Mouse (Mus musculus) embryonic facial prominence, embryonic 13.5 days (tissue): Measurements from ENCODE around the gene Trpt1. TPM values are rescaled to one million over a fixed set of nuclear protein-coding genes. Genes with fewer than 3 reads are reported as not detected.

Experiments
- ATAC-seq: fragments of 200-750 bp; cut with Nextera tagmentation; 2 replicates; pipeline ENCODE4 v1.8.0; 2017; ENCODE audit warnings: low read depth; ENCODE audit not compliant: insufficient number of reproducible peaks, insufficient read depth, low FRiP score, low TSS enrichment
- H3K27ac ChIP-seq: fragments of 300-500 bp; sonication (generic); 2 replicates; pipeline ENCODE4 v1.5.1; 2015; ENCODE audit warnings: moderate library complexity, mild to moderate bottlenecking, inconsistent platforms
- H3K27me3 ChIP-seq: fragments of 300-500 bp; sonication (generic); 2 replicates; pipeline ENCODE4 v1.6.1; 2015; ENCODE audit warnings: mild to moderate bottlenecking, inconsistent platforms
- H3K36me3 ChIP-seq: fragments of 300-500 bp; sonication (generic); 2 replicates; pipeline ENCODE4 v1.6.1; 2015; ENCODE audit warnings: mild to moderate bottlenecking, inconsistent platforms
- H3K4me1 ChIP-seq: fragments of 300-500 bp; sonication (generic); 2 replicates; pipeline ENCODE4 v1.6.1; 2015; ENCODE audit warnings: inconsistent platforms
- H3K4me2 ChIP-seq: fragments of 300-500 bp; sonication (generic); 2 replicates; pipeline ENCODE4 v1.6.1; 2015; ENCODE audit warnings: moderate library complexity, mild to moderate bottlenecking, inconsistent platforms
- H3K4me3 ChIP-seq: fragments of 300-500 bp; sonication (generic); 2 replicates; pipeline ENCODE4 v1.5.1; 2015; ENCODE audit warnings: mild to moderate bottlenecking, inconsistent platforms
- H3K9ac ChIP-seq: fragments of 300-500 bp; sonication (generic); 2 replicates; pipeline ENCODE4 v1.6.1; 2015; ENCODE audit warnings: mild to moderate bottlenecking, inconsistent platforms
- H3K9me3 ChIP-seq: fragments of 300-500 bp; sonication (generic); 2 replicates; pipeline ENCODE4 v1.6.1; 2016; ENCODE audit warnings: inconsistent platforms
- WGBS: fragments of 180-500 bp; shearing (Covaris S2); methylation state at CpG from one replicate; pipeline ENCODE4 v1.1.7; 2015; ENCODE audit warnings: mixed read lengths; 5-methylcytosine and 5-hydroxymethylcytosine counted together
- polyA plus RNA-seq: library from polyadenylated mRNA; unstranded; fragments of >200 nt; fragmentation: Nextera tagmentation; extraction: Ambion mirVana; gene quantifications from 2 replicates; pipeline ENCODE4 v1.2.1, GENCODE M21; 2015

Trpt1 gene
- polyA plus RNA-seq, 1 experiment from 2014 or later: 12.4 TPM

DNA sequence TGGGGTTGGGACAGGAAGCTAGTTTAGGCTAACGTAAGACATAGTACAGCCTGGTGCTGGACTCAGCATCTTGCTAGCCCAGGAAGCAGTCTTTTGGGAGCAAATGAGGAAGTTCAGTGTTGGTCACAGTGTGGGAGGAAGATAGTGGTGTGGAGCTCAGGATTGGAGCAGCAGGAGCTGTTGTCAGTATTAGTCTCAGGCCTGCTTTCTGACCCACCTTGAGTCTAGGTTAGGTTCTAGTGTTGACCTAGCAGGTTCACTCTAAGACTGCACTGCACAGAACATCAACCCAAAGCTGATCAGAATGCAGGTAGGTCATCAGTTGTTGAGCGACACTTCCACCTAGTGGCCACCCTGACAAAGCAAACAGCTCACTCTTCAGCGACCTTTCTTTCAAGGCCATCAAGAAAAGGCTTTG lies 24.3 kb downstream of the Trpt1 start:
- Histone ChIP-seq H3K9ac (no peak overlapping the region), H3K4me1 (no peaks in the 10 kb centered on the region), H3K4me2 (no peak overlapping the region), H3K27me3 (no peaks in the 10 kb centered on the region), H3K27ac (no peak overlapping the region), H3K36me3 (peaks cover 79% of the 10 kb centered on the region), H3K9me3 (no peaks in the 10 kb centered on the region), H3K4me3 (no peak overlapping the region)
- no peak for ATAC-seq
- WGBS: 49% methylated on average over 3 of the region's 3 CpGs

DNA sequence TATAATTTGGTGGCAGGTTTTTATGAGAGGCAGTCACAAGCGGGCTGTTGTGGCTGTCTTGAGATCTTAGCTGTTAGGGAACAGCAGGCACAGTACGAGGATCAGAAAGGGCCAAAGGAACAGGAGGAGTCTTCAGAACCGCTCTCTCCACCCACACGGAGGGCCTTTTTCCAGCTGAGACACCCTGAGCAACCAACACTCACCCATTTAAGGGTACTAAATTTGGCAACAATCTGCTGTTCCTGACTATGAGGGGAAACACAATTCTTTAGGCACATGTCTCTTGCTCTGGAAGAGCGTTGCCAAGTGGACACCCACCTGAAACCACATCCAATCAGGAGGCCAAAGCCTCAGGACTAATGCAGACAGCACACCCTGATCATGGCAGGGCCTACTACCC lies 33.6 kb downstream of the Trpt1 start:
- Histone ChIP-seq H3K4me3 (no peak overlapping the region), H3K9ac (no peak overlapping the region), H3K9me3 (no peaks in the 10 kb centered on the region), H3K4me2 (no peak overlapping the region), H3K27ac (no peak overlapping the region), H3K36me3 (peaks cover 98% of the 10 kb centered on the region), H3K4me1 (no peaks in the 10 kb centered on the region), H3K27me3 (no peaks in the 10 kb centered on the region)
- WGBS: 97% methylated on average over 5 of the region's 5 CpGs
- no peak for ATAC-seq

DNA sequence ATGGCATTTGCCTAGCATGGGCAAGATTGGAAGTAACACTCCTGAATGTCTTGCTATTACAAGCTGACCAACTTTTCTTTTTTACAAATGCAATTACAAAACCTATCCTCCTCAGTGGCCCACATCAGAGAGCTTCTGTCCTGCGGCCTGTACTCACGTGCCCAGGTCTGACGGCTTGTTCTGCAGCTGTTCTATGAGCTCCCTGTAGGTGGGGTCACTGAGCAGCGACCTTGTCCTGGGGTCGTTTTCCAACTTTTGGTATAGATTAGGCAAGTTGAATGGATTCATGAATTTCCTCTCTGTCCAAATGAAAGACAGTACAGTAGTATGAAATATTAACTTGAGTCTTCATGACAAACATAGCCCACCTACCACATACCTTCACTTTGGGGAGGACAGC lies 38.1 kb downstream of the Trpt1 start:
- no peak overlapping the region for H3K4me3 ChIP-seq
- H3K4me1 ChIP-seq: peaks cover 18% of the 10 kb centered on the region
- no peak overlapping the region for H3K27ac ChIP-seq
- WGBS: 90% methylated on average over 5 of the region's 5 CpGs
- no peak overlapping the region for H3K4me2 ChIP-seq
- no peak for ATAC-seq
- H3K27me3 ChIP-seq: no peaks in the 10 kb centered on the region
- peaks cover 65% of the 10 kb centered on the region for H3K36me3 ChIP-seq
- no peaks in the 10 kb centered on the region for H3K9me3 ChIP-seq
- H3K9ac ChIP-seq: no peak overlapping the region

DNA sequence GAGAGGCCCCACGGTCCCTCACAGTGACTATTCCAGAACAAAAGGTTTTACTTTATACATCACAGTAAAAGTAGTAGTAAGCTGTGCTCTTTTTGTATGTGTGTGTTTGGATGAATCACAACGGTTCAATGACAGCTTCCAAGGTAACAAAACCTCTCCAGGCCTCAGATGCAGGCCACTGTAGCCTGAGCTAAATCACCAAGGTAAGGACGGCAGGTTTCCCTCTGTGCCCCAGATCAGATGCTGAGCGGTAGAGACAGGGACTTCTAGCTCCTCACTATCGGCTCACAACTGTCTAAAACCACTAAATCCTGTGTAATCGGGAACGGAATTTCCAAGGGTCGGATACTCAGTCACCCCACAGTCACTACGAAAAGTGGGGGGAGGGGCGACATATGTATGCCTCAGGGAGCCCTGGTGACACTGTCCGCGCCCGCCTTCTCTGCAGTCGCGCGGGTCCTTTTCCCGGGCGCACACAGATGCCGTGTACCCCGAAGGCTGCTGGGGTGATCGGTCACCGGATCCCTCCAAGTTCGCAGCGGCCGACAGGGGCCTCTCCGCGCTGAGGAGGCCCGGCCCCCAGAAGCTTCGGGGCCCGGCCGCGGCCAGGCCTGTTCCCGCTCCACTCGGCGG lies 43.3 kb downstream of the Trpt1 start:
- ATAC-seq: no peak
- H3K9ac ChIP-seq: peak overlapping the region; percentile 89
- peaks cover 23% of the 10 kb centered on the region for H3K4me1 ChIP-seq
- peaks cover 15% of the 10 kb centered on the region for H3K36me3 ChIP-seq
- peak overlapping the region; percentile 91 for H3K27ac ChIP-seq
- 2% methylated on average over 35 of the region's 35 CpGs for WGBS
- no peaks in the 10 kb centered on the region for H3K9me3 ChIP-seq
- no peaks in the 10 kb centered on the region for H3K27me3 ChIP-seq
- H3K4me2 ChIP-seq: peak overlapping the region; percentile 79
- H3K4me3 ChIP-seq: peak overlapping the region; percentile 67

DNA sequence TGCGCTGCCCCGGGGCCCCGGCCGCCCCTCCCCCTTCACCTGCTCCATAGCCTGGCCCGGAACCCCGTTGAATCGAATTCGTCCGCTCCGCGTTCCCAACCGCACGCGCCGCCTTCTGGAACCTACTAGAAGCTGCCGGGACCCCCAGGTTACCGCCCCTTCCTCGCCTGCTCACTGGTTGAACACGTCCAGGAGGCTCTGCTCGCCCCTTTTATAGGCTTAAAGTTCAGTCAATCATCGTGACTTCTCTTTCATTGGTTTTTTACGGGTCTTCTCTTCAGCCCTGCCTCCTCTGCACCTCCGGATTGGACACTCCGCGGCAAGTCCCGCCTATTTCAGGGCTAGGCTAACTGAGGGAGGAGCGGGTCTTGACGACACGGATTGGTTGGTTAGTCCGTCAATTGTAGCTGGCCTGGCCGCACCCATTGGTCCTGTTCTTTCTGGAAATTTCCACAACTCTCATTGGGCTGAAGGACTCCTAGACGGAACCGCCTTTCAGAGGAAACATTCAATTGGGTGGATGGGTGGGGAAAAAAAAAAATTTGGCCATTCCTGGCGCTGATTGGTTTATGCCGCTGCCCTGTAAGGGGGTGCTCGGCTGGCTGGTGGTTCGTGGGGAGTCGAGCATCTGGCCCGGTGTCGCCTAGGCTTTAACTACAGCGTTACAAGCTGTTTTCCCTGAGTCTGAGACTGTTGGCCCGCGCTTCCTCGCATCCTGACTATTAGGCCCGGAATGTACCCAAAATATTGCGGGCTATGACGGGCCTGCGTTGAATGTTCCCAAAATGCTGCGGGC lies 44.1 kb downstream of the Trpt1 start, which contains the start of gene Stip1:
Gene Stip1 (minus strand): TSS at position 127 of the 796 bp plus-strand sequence.
- H3K36me3 ChIP-seq: peaks cover 7% of the 10 kb centered on the region
- peak within 1 kb of the TSS; percentile 67 for H3K4me3 ChIP-seq
- ATAC-seq: peak; percentile 99
- WGBS: under 1% methylated on average over 49 of the region's 49 CpGs
- no peaks in the 10 kb centered on the region for H3K9me3 ChIP-seq
- H3K27ac ChIP-seq: peak within 1 kb of the TSS; percentile 96
- H3K27me3 ChIP-seq: no peaks in the 10 kb centered on the region
- H3K4me1 ChIP-seq: peaks cover 23% of the 10 kb centered on the region
- H3K9ac ChIP-seq: peak within 1 kb of the TSS; percentile 89
- peak within 1 kb of the TSS; percentile 88 for H3K4me2 ChIP-seq

DNA sequence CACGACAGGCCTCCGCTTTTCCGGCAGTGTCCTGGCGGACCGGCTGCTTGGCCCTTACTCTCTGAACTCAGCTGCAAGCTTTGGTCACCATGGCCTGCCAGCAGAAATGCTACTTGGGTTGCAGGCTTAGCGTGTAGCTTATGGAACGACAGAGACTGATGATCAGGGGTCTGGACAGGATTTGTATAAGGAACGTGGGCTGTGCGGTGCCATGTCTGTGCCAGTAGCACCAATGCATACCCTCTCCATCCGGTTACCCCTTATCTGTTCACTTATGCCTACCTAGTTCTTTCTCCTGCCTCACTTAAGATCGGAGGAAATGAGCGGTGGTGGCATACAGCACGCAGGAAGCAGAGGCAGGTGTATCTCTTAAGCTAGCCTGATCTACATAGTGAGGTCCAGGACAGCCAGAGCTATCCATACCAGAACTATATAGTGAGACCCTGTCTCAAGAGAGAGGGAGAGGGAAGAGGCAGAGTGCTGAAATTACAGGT lies 44.8 kb downstream of the Trpt1 start:
- no peak for ATAC-seq
- peaks cover under 1% of the 10 kb centered on the region for H3K36me3 ChIP-seq
- H3K9me3 ChIP-seq: no peaks in the 10 kb centered on the region
- H3K4me3 ChIP-seq: peak overlapping the region; percentile 57
- 23% methylated on average over 13 of the region's 13 CpGs for WGBS
- peak overlapping the region; percentile 96 for H3K27ac ChIP-seq
- H3K9ac ChIP-seq: peak overlapping the region; percentile 84
- peak overlapping the region; percentile 88 for H3K4me2 ChIP-seq
- no peaks in the 10 kb centered on the region for H3K27me3 ChIP-seq
- H3K4me1 ChIP-seq: peaks cover 23% of the 10 kb centered on the region

DNA sequence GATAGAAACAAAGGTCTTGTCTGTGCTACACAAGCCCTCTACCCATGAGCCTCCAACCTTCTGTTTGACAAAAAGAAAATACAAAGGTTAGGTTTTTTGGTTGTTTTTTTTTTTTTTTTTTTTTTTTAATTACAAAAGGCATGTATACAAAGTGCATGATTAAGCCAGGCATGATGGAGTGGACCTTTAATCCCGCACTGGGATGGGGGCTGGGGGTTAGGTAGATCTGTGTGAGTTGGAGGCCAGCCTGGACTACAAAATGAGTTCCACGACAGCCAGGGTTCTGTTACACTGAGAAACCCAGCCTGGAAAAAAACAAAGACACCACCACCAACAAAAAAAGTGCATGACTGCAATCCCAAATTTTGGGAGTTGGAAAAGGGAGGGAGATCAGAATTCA lies 45.2 kb downstream of the Trpt1 start:
- H3K9ac ChIP-seq: no peak overlapping the region
- 0 out of 2 replicates have a peak overlapping the region, but pooled peaks have one; percentile 88 for H3K4me2 ChIP-seq
- peaks cover 23% of the 10 kb centered on the region for H3K4me1 ChIP-seq
- peak overlapping the region; percentile 57 for H3K4me3 ChIP-seq
- no peaks in the 10 kb centered on the region for H3K36me3 ChIP-seq
- H3K27me3 ChIP-seq: no peaks in the 10 kb centered on the region
- ATAC-seq: no peak
- peak overlapping the region; percentile 96; the same call in 1 of the 2 replicates for H3K27ac ChIP-seq
- no peaks in the 10 kb centered on the region for H3K9me3 ChIP-seq
- 85% methylated on average over 2 of the region's 2 CpGs for WGBS

DNA sequence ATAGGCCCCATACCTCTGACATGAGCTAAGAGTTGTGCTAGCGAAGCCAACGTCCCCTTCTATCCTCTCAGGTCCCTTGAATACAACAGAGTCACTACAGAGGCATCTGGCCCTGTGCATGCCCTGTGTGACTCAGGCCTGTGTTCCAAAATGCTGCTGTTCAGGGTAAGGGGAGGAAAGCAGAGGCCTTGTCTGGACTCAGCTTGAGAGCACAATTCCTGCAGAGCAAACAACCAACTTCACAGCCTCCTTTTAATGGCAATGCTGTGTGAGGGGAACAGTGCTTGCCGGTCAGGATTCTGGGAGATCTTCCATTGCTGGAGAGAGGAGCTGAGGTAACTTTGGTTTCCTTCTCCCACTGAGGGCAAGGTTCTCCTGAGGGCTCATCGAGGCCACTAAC lies 48.3 kb downstream of the Trpt1 start:
- no peak overlapping the region for H3K9ac ChIP-seq
- no peak overlapping the region for H3K4me2 ChIP-seq
- peaks cover 5% of the 10 kb centered on the region; the same call in 1 of the 2 replicates for H3K4me1 ChIP-seq
- H3K4me3 ChIP-seq: no peak overlapping the region
- H3K36me3 ChIP-seq: no peaks in the 10 kb centered on the region
- no peak overlapping the region for H3K27ac ChIP-seq
- H3K27me3 ChIP-seq: no peaks in the 10 kb centered on the region
- ATAC-seq: no peak
- H3K9me3 ChIP-seq: no peaks in the 10 kb centered on the region
- WGBS: 60% methylated on average over 4 of the region's 4 CpGs

DNA sequence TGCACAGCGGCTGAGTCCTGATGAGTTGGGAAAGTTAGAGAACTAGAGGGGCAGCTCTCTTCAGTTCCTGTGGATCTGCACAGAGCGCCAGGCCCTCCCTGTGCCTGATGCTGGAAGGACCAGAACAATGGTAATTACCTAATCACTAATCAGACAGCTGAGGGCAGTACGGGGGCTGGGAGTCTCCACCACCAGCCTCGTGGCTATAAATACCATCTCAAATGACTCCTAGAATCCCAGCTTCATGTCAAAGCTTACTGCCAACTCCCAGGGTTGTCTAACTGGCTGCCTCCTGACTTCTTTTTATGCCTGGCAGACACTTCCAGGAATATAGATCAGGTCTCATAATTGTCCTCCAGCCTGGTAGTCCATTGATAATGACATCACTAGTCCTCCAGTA lies 48.8 kb downstream of the Trpt1 start:
- H3K4me2 ChIP-seq: no peak overlapping the region
- peaks cover 5% of the 10 kb centered on the region; the same call in 1 of the 2 replicates for H3K4me1 ChIP-seq
- 31% methylated on average over 4 of the region's 4 CpGs for WGBS
- no peak for ATAC-seq
- no peak overlapping the region for H3K9ac ChIP-seq
- no peak overlapping the region for H3K4me3 ChIP-seq
- no peaks in the 10 kb centered on the region for H3K9me3 ChIP-seq
- H3K27ac ChIP-seq: no peak overlapping the region
- H3K36me3 ChIP-seq: no peaks in the 10 kb centered on the region
- no peaks in the 10 kb centered on the region for H3K27me3 ChIP-seq

Other genes with a start within 250 kb of the Trpt1 start
- gene Rps6ka4, start 155.5 kb upstream of the Trpt1 start, polyA plus RNA-seq: 20.9 and 24.3 TPM in 2 replicates
- gene Ccdc88b, start 137.9 kb upstream of the Trpt1 start, polyA plus RNA-seq: 0.25 and 0.88 TPM in 2 replicates
- 176 and 194 TPM in 2 replicates for gene Trmt112, start 86.4 kb upstream of the Trpt1 start, polyA plus RNA-seq
- gene Prdx5, start 86.0 kb upstream of the Trpt1 start, polyA plus RNA-seq: 239 and 251 TPM in 2 replicates
- 9.5 and 10.9 TPM in 2 replicates for gene Esrra, start 74.3 kb upstream of the Trpt1 start, polyA plus RNA-seq
- 2.3 and 3.4 TPM in 2 replicates for gene Catsperz, start 70.8 kb upstream of the Trpt1 start, polyA plus RNA-seq
- gene Kcnk4, start 61.6 kb upstream of the Trpt1 start, polyA plus RNA-seq: 1.2 and 1.3 TPM in 2 replicates
- 80.0 and 83.6 TPM in 2 replicates for gene Bad, start 54.3 kb upstream of the Trpt1 start, polyA plus RNA-seq
- 26.9 and 35.2 TPM in 2 replicates for gene Gpr137, start 53.7 kb upstream of the Trpt1 start, polyA plus RNA-seq
- 84.9 and 120 TPM in 2 replicates for gene Ppp1r14b, start 21.2 kb upstream of the Trpt1 start, polyA plus RNA-seq
- gene Plcb3, start 19.7 kb upstream of the Trpt1 start, polyA plus RNA-seq: 41.5 and 42.4 TPM in 2 replicates
- 84.4 and 95.1 TPM in 2 replicates for gene Fkbp2, start 15.6 kb upstream of the Trpt1 start, polyA plus RNA-seq
- gene Vegfb, start 8.5 kb upstream of the Trpt1 start, polyA plus RNA-seq: 53.4 and 58.6 TPM in 2 replicates
- 23.0 and 23.8 TPM in 2 replicates for gene Dnajc4, start 3.6 kb upstream of the Trpt1 start, polyA plus RNA-seq
- 19.7 and 22.4 TPM in 2 replicates for gene Nudt22, start within 50 bp of the Trpt1 start, polyA plus RNA-seq
- gene Fermt3, start 23.3 kb downstream of the Trpt1 start, polyA plus RNA-seq: 6.9 and 7.9 TPM in 2 replicates
- gene Stip1, start 43.8 kb downstream of the Trpt1 start, polyA plus RNA-seq: 211 and 240 TPM in 2 replicates
- gene Macrod1, start 60.7 kb downstream of the Trpt1 start, polyA plus RNA-seq: 7.1 and 9.0 TPM in 2 replicates
- gene Flrt1, start 109.6 kb downstream of the Trpt1 start, polyA plus RNA-seq: 13.0 and 13.6 TPM in 2 replicates
- 205 and 228 TPM in 2 replicates for gene Otub1, start 210.2 kb downstream of the Trpt1 start, polyA plus RNA-seq
- gene Cox8a, start 221.5 kb downstream of the Trpt1 start, polyA plus RNA-seq: 789 and 891 TPM in 2 replicates
- gene Naa40, start 245.1 kb downstream of the Trpt1 start, polyA plus RNA-seq: 56.9 and 57.1 TPM in 2 replicates